Mouse (Mus musculus) c-Kit-negative CD71-positive TER-119-positive erythroid progenitor cells, embryonic 14.5 days (primary cell): ENCODE data around the gene Nol3.

Source experiments
- DNase-seq: peaks from one replicate; pipeline ENCODE4 v3.0.0-alpha.2; 2013; ENCODE audit warnings: low read depth, low spot score

Gene Nol3

GRCm38 (mm10) chr8:105263244-105263912, 12.6 kb upstream of the Nol3 start:
- no peak for DNase-seq

GRCm38 (mm10) chr8:105264024-105264982, 11.6 kb upstream of the Nol3 start, which contains the start of the genes Tradd and Fbxl8:
Gene Tradd (minus strand): TSS chr8:105264609.
Gene Fbxl8 (plus strand): TSS chr8:105264648.
- peak; percentile 57 for DNase-seq

- no peak for DNase-seq
Measured at GRCm38 (mm10) chr8:105265128-105265527, 10.8 kb upstream of the Nol3 start.

- no peak for DNase-seq
Measured at GRCm38 (mm10) chr8:105266775-105267174, 9.2 kb upstream of the Nol3 start.

GRCm38 (mm10) chr8:105268342-105269074, 7.4 kb upstream of the Nol3 start:
- DNase-seq, result no peak

- DNase-seq, result no peak
Measured at GRCm38 (mm10) chr8:105269075-105269458, 6.9 kb upstream of the Nol3 start.

- no peak for DNase-seq
Measured at GRCm38 (mm10) chr8:105269461-105269947, 6.4 kb upstream of the Nol3 start, which contains the start of gene Hsf4. Gene Hsf4 (plus strand): TSS chr8:105269801.

- no peak for DNase-seq
Measured at GRCm38 (mm10) chr8:105270101-105270915, 5.6 kb upstream of the Nol3 start.

GRCm38 (mm10) chr8:105270916-105271186, 5.1 kb upstream of the Nol3 start:
- DNase-seq, result no peak

GRCm38 (mm10) chr8:105275387-105275786, 553 bp upstream of the Nol3 start:
- no peak for DNase-seq

- DNase-seq, result no peak
Measured at GRCm38 (mm10) chr8:105276292-105277120, 566 bp downstream of the Nol3 start.

- DNase-seq, result no peak
Measured at GRCm38 (mm10) chr8:105278911-105279334, 3.0 kb downstream of the Nol3 start.

GRCm38 (mm10) chr8:105280567-105280966, 4.6 kb downstream of the Nol3 start:
- DNase-seq, result no peak

- no peak for DNase-seq
Measured at GRCm38 (mm10) chr8:105281821-105282220, 5.9 kb downstream of the Nol3 start.

GRCm38 (mm10) chr8:105282239-105282638, 6.3 kb downstream of the Nol3 start:
- DNase-seq, result no peak

GRCm38 (mm10) chr8:105283074-105283473, 7.1 kb downstream of the Nol3 start:
- no peak for DNase-seq

- no peak for DNase-seq
Measured at GRCm38 (mm10) chr8:105285514-105285913, 9.6 kb downstream of the Nol3 start.

GRCm38 (mm10) chr8:105286907-105287306, 11.0 kb downstream of the Nol3 start:
- no peak for DNase-seq

GRCm38 (mm10) chr8:105288231-105288630, 12.3 kb downstream of the Nol3 start:
- no peak for DNase-seq
